Mouse (Mus musculus): ENCODE data around the gene Slc22a7. TPM values are rescaled to one million over a fixed set of nuclear protein-coding genes. Genes with fewer than 3 reads are reported as not detected.

The Slc22a7 gene
- polyA plus RNA-seq, 1 experiment = not detected

GRCm38 (mm10) chr17:46461347-46461746 lies 23.1 kb upstream of the Slc22a7 start:
- no peak overlapping the region for H3K27ac ChIP-seq (ENCODE audit: insufficient read depth, low read depth, low read length)
- peak overlapping the region; percentile 48 for H3K4me3 ChIP-seq (ENCODE audit: insufficient read depth, low read length)
- TF ChIP-seq POLR2A (IDR thresholded peaks at IDR 0.05; ENCODE audit: borderline replicate concordance, low read depth, low read length) (no peak), CTCF (IDR thresholded peaks at IDR 0.05; ENCODE audit: low read depth, low read length) (no peak)
- H3K4me1 ChIP-seq (ENCODE audit: control insufficient read depth, insufficient read depth, low read length) = no peaks in the 10 kb centered on the region

- no peak overlapping the region for H3K27ac ChIP-seq (ENCODE audit: insufficient read depth, low read depth, low read length)
- no peak for TF ChIP-seq POLR2A (IDR thresholded peaks at IDR 0.05; ENCODE audit: borderline replicate concordance, low read depth, low read length)
- TF ChIP-seq CTCF (IDR thresholded peaks at IDR 0.05; ENCODE audit: low read depth, low read length) = no peak
Measured at GRCm38 (mm10) chr17:46460673-46461072, 22.4 kb upstream of the Slc22a7 start.

DNA sequence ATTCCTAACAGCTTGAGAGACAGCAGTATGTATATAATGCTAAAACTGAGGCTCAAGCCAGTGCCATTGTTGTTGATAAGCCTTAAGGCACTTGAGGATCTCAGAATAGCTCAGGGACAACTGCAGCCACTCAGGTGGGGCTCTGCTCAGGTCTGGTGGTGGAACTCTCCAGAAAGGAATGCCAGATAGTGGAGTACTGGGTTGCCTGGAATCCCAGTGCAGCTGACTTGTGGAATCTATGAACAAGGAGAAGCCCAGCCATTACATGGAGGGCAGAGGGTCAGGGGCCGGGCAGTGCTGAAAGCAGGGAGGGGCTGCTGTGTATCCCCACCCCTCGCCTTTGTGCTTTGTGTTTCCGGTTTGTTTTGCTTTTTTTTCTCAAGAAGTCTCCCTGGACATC lies 20.2 kb upstream of the Slc22a7 start:
- no peaks in the 10 kb centered on the region for H3K4me1 ChIP-seq (ENCODE audit: control insufficient read depth, insufficient read depth, low read length)
- no peak overlapping the region for H3K27ac ChIP-seq (ENCODE audit: insufficient read depth, low read depth, low read length)
- H3K4me3 ChIP-seq (ENCODE audit: insufficient read depth, low read length) = no peak overlapping the region
- no peak for TF ChIP-seq POLR2A (IDR thresholded peaks at IDR 0.05; ENCODE audit: borderline replicate concordance, low read depth, low read length)
- TF ChIP-seq CTCF (IDR thresholded peaks at IDR 0.05; ENCODE audit: low read depth, low read length) = no peak

More at GRCm38 (mm10) chr17:46460673-46461072, 22.4 kb upstream of the Slc22a7 start:
- H3K4me3 ChIP-seq (ENCODE audit: insufficient read depth, low read length) = peak overlapping the region; percentile 48
- no peaks in the 10 kb centered on the region for H3K4me1 ChIP-seq (ENCODE audit: control insufficient read depth, insufficient read depth, low read length)

- Histone ChIP-seq H3K4me3 (ENCODE audit: insufficient read depth, low read length) (no peak overlapping the region), H3K27ac (ENCODE audit: insufficient read depth, low read depth, low read length) (no peak overlapping the region), H3K4me1 (ENCODE audit: control insufficient read depth, insufficient read depth, low read length) (no peaks in the 10 kb centered on the region)
- no peak for TF ChIP-seq POLR2A (IDR thresholded peaks at IDR 0.05; ENCODE audit: borderline replicate concordance, low read depth, low read length)
- TF ChIP-seq CTCF (IDR thresholded peaks at IDR 0.05; ENCODE audit: low read depth, low read length) = peak; percentile 34; the same call in 1 of the 2 replicates
Measured at GRCm38 (mm10) chr17:46457791-46458190, 19.5 kb upstream of the Slc22a7 start.

- Histone ChIP-seq H3K4me3 (ENCODE audit: insufficient read depth, low read length) (no peak overlapping the region), H3K27ac (ENCODE audit: insufficient read depth, low read depth, low read length) (no peak overlapping the region), H3K4me1 (ENCODE audit: control insufficient read depth, insufficient read depth, low read length) (no peaks in the 10 kb centered on the region)
- TF ChIP-seq POLR2A (IDR thresholded peaks at IDR 0.05; ENCODE audit: borderline replicate concordance, low read depth, low read length) (no peak), CTCF (IDR thresholded peaks at IDR 0.05; ENCODE audit: low read depth, low read length) (no peak)
Measured at GRCm38 (mm10) chr17:46455110-46455691, 16.9 kb upstream of the Slc22a7 start.

- Histone ChIP-seq H3K4me3 (ENCODE audit: insufficient read depth, low read length) (no peak overlapping the region), H3K4me1 (ENCODE audit: control insufficient read depth, insufficient read depth, low read length) (no peaks in the 10 kb centered on the region), H3K27ac (ENCODE audit: insufficient read depth, low read depth, low read length) (no peak overlapping the region)
- TF ChIP-seq CTCF (IDR thresholded peaks at IDR 0.05; ENCODE audit: low read depth, low read length) (no peak), POLR2A (IDR thresholded peaks at IDR 0.05; ENCODE audit: borderline replicate concordance, low read depth, low read length) (no peak)
Measured at GRCm38 (mm10) chr17:46454539-46454938, 16.3 kb upstream of the Slc22a7 start.

DNA sequence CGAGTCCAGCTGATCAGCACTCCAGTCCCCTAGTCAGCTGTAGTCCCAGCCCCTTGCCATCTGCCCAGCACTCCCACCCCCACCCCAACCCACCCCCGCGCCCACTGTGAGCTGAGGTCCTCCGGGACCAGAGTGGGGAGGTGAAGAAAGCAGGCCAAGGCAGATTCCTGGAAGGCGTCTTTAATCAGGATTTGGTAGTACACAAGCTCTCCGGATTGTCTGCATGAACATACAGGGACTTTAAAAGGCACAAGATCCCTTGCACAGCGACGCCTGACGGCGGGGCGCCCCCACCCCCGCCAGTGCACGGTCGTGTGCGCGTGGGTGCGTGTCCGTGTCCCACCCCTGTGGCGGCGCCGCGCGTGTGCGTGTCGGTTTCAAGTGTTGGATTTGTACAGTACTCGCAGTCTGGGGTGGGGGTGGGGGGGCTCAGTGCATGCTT lies 15.7 kb upstream of the Slc22a7 start:
- Histone ChIP-seq H3K27ac (ENCODE audit: insufficient read depth, low read depth, low read length) (no peak overlapping the region), H3K4me3 (ENCODE audit: insufficient read depth, low read length) (no peak overlapping the region), H3K4me1 (ENCODE audit: control insufficient read depth, insufficient read depth, low read length) (no peaks in the 10 kb centered on the region)
- TF ChIP-seq POLR2A (IDR thresholded peaks at IDR 0.05; ENCODE audit: borderline replicate concordance, low read depth, low read length) (no peak), CTCF (IDR thresholded peaks at IDR 0.05; ENCODE audit: low read depth, low read length) (no peak)

- H3K4me1 ChIP-seq (ENCODE audit: control insufficient read depth, insufficient read depth, low read length) = no peaks in the 10 kb centered on the region
- no peak overlapping the region for H3K27ac ChIP-seq (ENCODE audit: insufficient read depth, low read depth, low read length)
- TF ChIP-seq CTCF (IDR thresholded peaks at IDR 0.05; ENCODE audit: low read depth, low read length) (no peak), POLR2A (IDR thresholded peaks at IDR 0.05; ENCODE audit: borderline replicate concordance, low read depth, low read length) (no peak)
Measured at GRCm38 (mm10) chr17:46453302-46453948, 15.2 kb upstream of the Slc22a7 start.

DNA sequence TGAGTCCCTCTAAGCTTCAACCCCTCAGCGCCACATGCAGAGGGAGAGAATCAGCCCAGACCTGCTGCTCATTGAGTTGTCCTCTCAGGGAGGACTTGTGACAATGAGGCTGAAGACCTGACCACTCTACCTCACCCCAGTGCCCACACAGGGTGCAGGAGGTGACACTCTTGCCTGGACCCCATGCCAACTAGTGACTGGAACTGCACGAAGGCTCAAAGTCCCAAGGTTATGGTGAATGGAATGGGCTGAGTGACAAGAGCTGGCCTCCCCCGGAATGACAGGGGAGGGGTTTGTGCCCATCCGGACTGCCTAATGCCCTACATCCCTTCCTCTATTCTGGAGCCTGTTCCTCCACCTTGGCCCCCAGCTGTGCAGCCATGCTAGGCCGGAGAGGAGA lies 14.4 kb upstream of the Slc22a7 start:
- TF ChIP-seq POLR2A (IDR thresholded peaks at IDR 0.05; ENCODE audit: borderline replicate concordance, low read depth, low read length) (no peak), CTCF (IDR thresholded peaks at IDR 0.05; ENCODE audit: low read depth, low read length) (no peak)
- Histone ChIP-seq H3K27ac (ENCODE audit: insufficient read depth, low read depth, low read length) (no peak overlapping the region), H3K4me3 (ENCODE audit: insufficient read depth, low read length) (no peak overlapping the region), H3K4me1 (ENCODE audit: control insufficient read depth, insufficient read depth, low read length) (no peaks in the 10 kb centered on the region)

More at GRCm38 (mm10) chr17:46453302-46453948, 15.2 kb upstream of the Slc22a7 start:
- H3K4me3 ChIP-seq (ENCODE audit: insufficient read depth, low read length) = no peak overlapping the region

DNA sequence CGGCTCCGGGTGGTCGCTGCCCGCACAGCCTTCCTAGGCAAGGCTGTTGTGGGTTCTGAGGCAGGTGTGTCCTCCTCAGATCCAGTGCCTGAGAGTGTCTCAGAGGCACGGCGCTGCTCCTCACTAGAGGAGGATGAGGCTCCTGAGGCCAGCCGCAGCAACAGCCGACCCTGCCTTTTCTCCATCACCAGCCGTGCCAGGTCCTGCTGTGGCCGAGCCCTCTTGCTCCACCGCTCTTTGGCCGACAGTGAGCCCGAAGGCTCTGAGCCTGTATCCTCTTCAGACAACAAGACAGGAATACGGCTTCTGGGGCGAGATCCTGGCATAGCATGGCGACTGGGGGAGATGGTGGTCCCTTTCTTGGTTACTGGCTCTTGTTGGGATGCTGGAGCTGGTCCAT lies 8.0 kb upstream of the Slc22a7 start:
- TF ChIP-seq POLR2A (IDR thresholded peaks at IDR 0.05; ENCODE audit: borderline replicate concordance, low read depth, low read length) (no peak), CTCF (IDR thresholded peaks at IDR 0.05; ENCODE audit: low read depth, low read length) (no peak)
- Histone ChIP-seq H3K27ac (ENCODE audit: insufficient read depth, low read depth, low read length) (no peak overlapping the region), H3K4me3 (ENCODE audit: insufficient read depth, low read length) (no peak overlapping the region), H3K4me1 (ENCODE audit: control insufficient read depth, insufficient read depth, low read length) (no peaks in the 10 kb centered on the region)
